Mouse (Mus musculus) intestine, embryonic 14.5 days (tissue): Measurements from ENCODE around the gene Mast1. TPM values are rescaled to one million over a fixed set of nuclear protein-coding genes. Genes with fewer than 3 reads are reported as not detected.

Source experiments
- microRNA-seq: library from miRNA; unstranded; fragments of <30 nt; microRNA quantifications from one replicate; pipeline ENCODE4, GENCODE M21; 2016
- polyA plus RNA-seq: library from polyadenylated mRNA; unstranded; fragments of >200 nt; fragmentation: Nextera tagmentation; extraction: Ambion mirVana; gene quantifications from 2 replicates; pipeline ENCODE4 v1.2.1, GENCODE M21; 2014

Mast1 gene
- polyA plus RNA-seq, 1 experiment from 2014 or later = 2.6 TPM

Small RNAs within 50 kb of the gene (microRNA-seq; reads per million reads assigned to microRNA genes)
- not detected for gene Gm24197
- gene Mir7069 = 2.5 reads per million, percentile 26 among the genes with 10 or more reads in this experiment

Other genes starting within 250 kb of the Mast1 start
- gene Nacc1, start 249.5 kb downstream of the Mast1 start, polyA plus RNA-seq = 23.7 and 25.0 TPM in 2 replicates
- 4.3 and 5.2 TPM in 2 replicates for gene Lyl1, start 235.9 kb downstream of the Mast1 start, polyA plus RNA-seq
- 3.3 and 4.1 TPM in 2 replicates for gene G430095P16Rik, start 214.4 kb downstream of the Mast1 start, polyA plus RNA-seq
- 12.8 and 14.4 TPM in 2 replicates for gene Nfix, start 137.0 kb downstream of the Mast1 start, polyA plus RNA-seq
- gene Dand5, start 114.5 kb downstream of the Mast1 start, polyA plus RNA-seq = 5.2 and 5.4 TPM in 2 replicates
- gene Gadd45gip1, start 105.8 kb downstream of the Mast1 start, polyA plus RNA-seq = 57.8 and 60.8 TPM in 2 replicates
- 126 and 129 TPM in 2 replicates for gene Rad23a, start 96.7 kb downstream of the Mast1 start, polyA plus RNA-seq
- 721 and 823 TPM in 2 replicates for gene Calr, start 90.4 kb downstream of the Mast1 start, polyA plus RNA-seq
- gene Farsa, start 80.4 kb downstream of the Mast1 start, polyA plus RNA-seq = 89.0 TPM in 2 replicates
- gene Syce2, start 65.2 kb downstream of the Mast1 start, polyA plus RNA-seq = 67.9 and 68.9 TPM in 2 replicates
- 35.7 and 37.8 TPM in 2 replicates for gene Gcdh, start 43.4 kb downstream of the Mast1 start, polyA plus RNA-seq
- 0.77 and 1.8 TPM in 2 replicates for gene Klf1, start 35.4 kb downstream of the Mast1 start, polyA plus RNA-seq
- gene Dnase2a, start 28.8 kb downstream of the Mast1 start, polyA plus RNA-seq = 8.3 and 8.6 TPM in 2 replicates
- gene Rtbdn, start 9.6 kb upstream of the Mast1 start, polyA plus RNA-seq = 0.09 TPM in 1 of 2 replicates, not detected in the other
- gene Gm49661, start 32.1 kb upstream of the Mast1 start, polyA plus RNA-seq = not detected in 2 replicates
- gene Prdx2, start 32.2 kb upstream of the Mast1 start, polyA plus RNA-seq = 771 and 821 TPM in 2 replicates
- 132 and 141 TPM in 2 replicates for gene Rnaseh2a, start 32.4 kb upstream of the Mast1 start, polyA plus RNA-seq
- 14.4 and 17.2 TPM in 2 replicates for gene Junb, start 41.4 kb upstream of the Mast1 start, polyA plus RNA-seq
- 36.0 and 40.7 TPM in 2 replicates for gene Hook2, start 53.2 kb upstream of the Mast1 start, polyA plus RNA-seq
- gene Best2, start 77.2 kb upstream of the Mast1 start, polyA plus RNA-seq = not detected in 2 replicates
- gene Asna1, start 87.9 kb upstream of the Mast1 start, polyA plus RNA-seq = 95.9 and 105 TPM in 2 replicates
- 115 and 143 TPM in 2 replicates for gene Trir, start 89.5 kb upstream of the Mast1 start, polyA plus RNA-seq
- 15.5 and 15.7 TPM in 2 replicates for gene Tnpo2, start 99.6 kb upstream of the Mast1 start, polyA plus RNA-seq
- 26.2 and 26.9 TPM in 2 replicates for gene Fbxw9, start 122.7 kb upstream of the Mast1 start, polyA plus RNA-seq
- 0.71 TPM in 1 of 2 replicates, not detected in the other for gene Gm5741, start 130.6 kb upstream of the Mast1 start, polyA plus RNA-seq
- 63.8 and 67.5 TPM in 2 replicates for gene Dhps, start 134.4 kb upstream of the Mast1 start, polyA plus RNA-seq
- gene Wdr83os, start 143.4 kb upstream of the Mast1 start, polyA plus RNA-seq = 142 and 156 TPM in 2 replicates
- gene Wdr83, start 143.9 kb upstream of the Mast1 start, polyA plus RNA-seq = 43.2 and 44.2 TPM in 2 replicates
- gene Man2b1, start 145.9 kb upstream of the Mast1 start, polyA plus RNA-seq = 41.7 and 46.7 TPM in 2 replicates
- 2.2 and 2.3 TPM in 2 replicates for gene Zfp791, start 185.7 kb upstream of the Mast1 start, polyA plus RNA-seq
- not detected in 2 replicates for gene Cks1brt, start 214.6 kb upstream of the Mast1 start, polyA plus RNA-seq